Mouse (Mus musculus): Measurements from ENCODE around the gene Naa80.

DNA sequence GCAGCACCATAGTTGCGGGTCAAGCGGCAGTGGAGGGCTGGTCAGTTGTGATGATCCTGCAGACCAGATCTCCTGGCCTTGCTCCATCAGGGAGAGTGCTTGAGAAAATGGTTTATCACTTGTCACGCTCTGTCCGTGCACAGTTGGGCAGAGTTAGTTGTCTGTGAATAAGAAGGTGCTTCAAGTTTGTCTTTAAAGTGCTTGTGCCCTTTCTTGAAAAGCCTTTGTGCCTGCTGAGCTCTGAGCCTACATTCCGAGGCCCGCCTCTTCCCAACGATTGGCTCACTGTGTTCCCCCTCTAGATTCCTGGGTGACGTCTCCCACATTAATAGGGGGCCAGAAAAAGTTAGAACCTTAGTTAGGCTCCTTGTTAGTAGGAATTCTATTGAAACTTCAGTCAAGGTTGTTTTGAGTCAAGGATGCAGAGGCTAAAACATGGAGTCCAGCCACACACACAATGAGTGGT is 26.8 kb upstream of the Naa80 start:
- TF ChIP-seq CTCF (conservative IDR thresholded peaks at IDR 0.05; ENCODE audit: low read length) (no peak), POU5F1 (IDR thresholded peaks at IDR 0.05; ENCODE audit: borderline replicate concordance, low read length) (no peak)
